Mouse (Mus musculus) neural tube, embryonic 10.5 days (tissue): ENCODE measurements around the gene Bclaf1.
A peak's percentile ranks its signal among the peaks of the same experiment; 100 is the strongest.

ENCODE experiments used
- DNase-seq: peaks from one replicate; pipeline ENCODE4 v3.0.0-alpha.2; 2017; ENCODE audit warnings: low spot score; ENCODE audit errors: extremely low spot score

The Bclaf1 gene

GRCm38 (mm10) chr10:20314797-20315196 lies 2.5 kb downstream of the Bclaf1 start:
- DNase-seq = no peak

DNA sequence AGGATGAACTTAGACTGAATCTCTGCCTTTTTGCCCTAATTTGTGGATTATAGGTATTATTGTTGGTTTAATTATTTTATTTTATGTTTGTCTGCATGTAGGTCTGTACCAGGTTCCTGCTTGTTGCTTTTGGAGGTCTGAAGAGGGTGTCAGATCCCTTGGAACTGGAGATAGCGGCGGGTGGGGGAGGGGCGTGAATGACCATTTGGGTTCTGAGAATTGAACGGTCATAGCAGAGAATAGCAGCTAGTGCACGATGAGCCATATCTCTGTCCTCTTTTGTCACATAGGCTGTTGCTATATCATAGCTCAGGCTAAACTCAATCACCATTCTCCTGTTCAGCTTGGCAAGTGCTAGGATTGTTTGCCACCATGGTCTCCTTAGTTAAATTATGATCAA lies 5.2 kb downstream of the Bclaf1 start:
- no peak for DNase-seq

DNA sequence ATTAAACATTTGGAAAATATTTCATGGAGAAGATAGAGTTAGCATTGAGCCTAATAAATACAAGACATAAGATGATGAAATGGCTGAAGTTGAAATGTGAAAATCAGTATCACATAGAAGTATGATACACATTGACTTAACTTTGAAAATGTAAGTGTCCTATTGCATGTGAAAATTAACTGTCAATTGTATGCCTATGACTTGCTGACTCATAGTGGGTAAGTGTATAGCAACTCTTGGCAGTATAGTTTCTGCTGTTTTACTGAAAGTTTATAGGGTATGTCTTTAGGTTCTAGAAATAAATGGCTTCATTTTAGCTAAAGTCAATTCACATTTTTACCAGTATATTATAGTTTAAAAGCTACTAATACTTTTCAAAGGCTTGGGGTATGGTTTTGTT lies 14.0 kb downstream of the Bclaf1 start:
- no peak for DNase-seq

DNA sequence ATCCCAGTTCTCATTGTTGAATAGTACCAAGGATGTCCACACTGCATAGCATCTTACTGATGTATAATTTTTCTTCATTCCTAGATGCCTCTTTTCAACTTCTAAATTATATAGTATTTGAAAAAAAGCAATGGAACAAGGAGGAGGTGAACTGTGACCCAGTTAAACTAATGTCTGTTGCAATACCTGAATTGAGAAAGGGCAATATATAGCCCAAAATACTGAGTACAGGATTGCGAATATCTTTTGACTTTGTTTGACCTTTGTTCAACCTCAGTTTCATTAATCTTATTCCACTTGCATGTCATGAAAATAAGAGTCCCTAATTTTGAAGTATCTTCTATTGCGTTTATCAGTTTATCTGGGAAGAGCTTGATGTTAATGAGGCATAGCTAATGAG lies 19.0 kb downstream of the Bclaf1 start:
- no peak for DNase-seq

DNA sequence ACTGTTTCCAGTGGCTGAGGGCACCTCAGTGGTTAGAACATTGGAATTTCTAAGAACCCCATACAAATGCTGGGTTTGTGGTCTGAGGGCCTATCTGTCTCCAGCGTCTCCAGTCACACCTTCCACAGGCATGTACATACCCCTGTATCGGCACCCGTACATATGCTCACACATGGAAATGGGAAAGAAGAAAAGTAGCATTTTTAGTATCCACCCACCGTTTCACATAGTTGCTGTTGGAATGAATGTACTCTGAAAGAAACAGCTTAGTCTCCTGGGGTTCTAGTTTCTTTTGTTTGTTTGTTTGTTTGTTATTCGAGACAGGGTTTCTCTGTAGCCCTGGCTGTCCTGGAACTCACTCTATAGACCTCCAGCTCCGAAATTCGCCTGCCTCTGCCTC lies 25.6 kb downstream of the Bclaf1 start:
- DNase-seq = no peak

DNA sequence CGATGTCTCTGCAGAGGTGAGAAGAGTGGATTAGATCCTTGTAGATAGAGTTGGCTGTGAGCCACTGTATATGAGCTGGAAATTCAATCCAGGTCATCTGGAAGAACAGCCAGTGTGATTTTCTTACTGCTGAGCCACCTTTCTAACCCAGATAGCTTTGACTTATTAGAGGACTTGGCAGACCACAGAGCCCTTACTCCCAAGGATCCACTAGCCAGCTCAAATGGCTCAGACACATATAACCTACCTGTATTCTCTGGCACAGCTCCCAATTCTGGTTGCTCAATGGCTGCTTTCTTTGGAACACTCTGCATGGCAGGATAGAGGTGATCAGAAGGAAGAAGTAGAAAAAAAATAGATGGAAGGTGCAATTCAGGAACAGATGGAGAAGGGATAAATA lies 33.5 kb downstream of the Bclaf1 start:
- no peak for DNase-seq

GRCm38 (mm10) chr10:20347285-20348214 lies 35.3 kb downstream of the Bclaf1 start, which contains the start of gene Mtfr2:
Gene Mtfr2 (plus strand): TSS chr10:20347770.
- DNase-seq = peak; percentile 93

DNA sequence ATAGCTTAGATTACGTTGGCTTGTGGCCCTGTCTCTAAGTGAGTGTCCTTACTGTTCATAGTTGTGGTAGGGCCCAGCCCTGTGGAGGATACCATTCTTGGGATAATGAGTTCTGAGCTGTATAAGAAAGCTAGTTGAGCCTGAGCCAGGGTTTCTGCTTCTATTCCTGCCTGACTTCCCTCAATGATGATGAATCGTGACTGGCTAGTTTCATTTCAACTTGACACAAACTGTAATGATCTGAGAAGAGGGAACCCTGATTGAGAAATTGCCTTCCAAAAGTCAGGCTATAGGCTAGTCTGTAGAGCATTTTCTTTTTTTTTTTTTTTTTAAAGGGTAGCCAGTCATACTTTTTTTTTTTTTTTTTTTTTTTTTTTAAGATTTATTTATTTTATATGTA lies 36.6 kb downstream of the Bclaf1 start:
- DNase-seq = no peak

- no peak for DNase-seq
Measured at GRCm38 (mm10) chr10:20361542-20362449, 49.5 kb downstream of the Bclaf1 start.

- DNase-seq = no peak
Measured at GRCm38 (mm10) chr10:20362450-20363118, 50.3 kb downstream of the Bclaf1 start.

GRCm38 (mm10) chr10:20372046-20372445 lies 59.8 kb downstream of the Bclaf1 start:
- DNase-seq = no peak

GRCm38 (mm10) chr10:20377621-20378020 lies 65.4 kb downstream of the Bclaf1 start:
- DNase-seq = no peak

DNA sequence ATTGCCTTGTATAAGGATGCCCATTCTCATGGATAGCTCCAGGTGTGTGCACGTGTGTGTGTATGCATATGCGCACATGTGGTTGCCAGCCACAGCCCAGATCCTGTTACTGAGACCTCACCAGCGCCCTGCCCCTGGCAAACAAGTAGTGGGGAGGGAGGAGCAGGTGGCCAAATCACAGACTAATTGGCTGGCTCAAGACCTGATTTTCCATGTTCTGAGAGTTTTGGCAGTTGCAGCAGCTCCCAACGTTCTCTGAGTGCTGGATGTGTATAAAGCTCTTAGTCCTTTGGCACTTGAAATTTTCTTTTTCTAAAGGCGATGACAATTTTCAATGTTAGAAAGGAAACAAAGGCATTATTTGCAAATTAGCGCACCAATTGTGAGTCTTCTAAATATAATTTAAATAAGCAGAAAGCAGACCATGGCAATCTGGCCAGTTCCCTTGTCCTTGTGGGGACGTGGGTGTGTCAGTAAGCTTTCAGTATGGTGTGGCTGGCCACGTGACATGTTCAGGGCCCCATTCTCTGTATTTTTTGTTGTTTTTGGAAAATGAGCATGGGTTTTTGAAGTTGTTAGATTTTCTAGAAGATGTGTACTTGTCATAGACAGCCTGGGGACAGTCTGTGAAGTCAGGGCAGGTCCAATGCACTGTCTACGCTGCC lies 66.9 kb downstream of the Bclaf1 start:
- no peak for DNase-seq

DNA sequence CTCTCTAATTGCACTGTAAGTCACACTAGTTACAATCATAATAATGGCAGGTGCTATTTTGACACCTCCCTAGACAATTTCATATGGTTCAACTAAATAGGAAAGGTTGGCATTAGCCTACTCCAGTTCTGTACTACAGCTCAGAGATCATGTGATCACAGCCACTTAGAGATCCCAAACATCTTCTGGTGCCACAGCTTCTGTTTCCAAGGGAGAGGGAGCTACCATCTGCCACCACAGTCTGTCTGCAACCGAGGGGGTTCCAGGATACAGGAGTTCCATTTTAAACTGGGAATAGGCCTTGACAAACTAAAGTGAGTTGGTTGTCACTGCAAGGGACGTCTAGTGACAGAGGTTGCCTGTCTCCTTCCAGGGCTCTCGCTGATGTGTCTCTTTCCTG lies 68.5 kb downstream of the Bclaf1 start:
- no peak for DNase-seq

GRCm38 (mm10) chr10:20381352-20381751 lies 69.1 kb downstream of the Bclaf1 start:
- no peak for DNase-seq

DNA sequence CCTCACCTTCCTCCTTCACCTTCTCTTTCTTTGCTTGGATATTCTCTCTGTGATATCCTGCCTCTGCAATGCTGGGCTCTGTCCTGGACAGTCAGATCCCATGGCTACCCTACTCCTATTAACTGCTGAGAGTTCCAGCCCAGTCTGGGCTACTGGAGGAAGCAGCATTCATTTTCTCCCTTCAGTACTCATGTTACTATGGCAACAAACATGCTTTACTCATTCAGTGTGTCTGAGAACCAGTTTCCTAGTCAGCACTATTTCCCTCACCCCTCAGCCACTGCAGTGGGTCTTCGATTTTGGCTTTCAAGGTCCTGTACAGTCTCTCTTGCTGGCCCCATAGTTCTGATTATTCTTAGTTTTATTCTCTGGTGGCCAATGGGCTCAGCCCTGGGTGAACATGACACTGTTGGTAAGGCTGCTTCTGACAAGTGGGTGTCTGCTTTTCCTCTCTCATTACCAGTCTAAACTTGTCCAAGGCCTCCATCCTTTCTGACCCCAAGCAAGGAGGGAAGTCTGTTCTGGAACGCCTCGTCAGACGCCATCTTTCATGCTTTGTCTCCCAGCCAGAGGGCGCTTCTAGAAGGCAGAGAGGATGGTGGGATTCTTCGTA lies 70.6 kb downstream of the Bclaf1 start:
- DNase-seq = no peak

- DNase-seq = no peak
Measured at GRCm38 (mm10) chr10:20390568-20390967, 78.3 kb downstream of the Bclaf1 start.
